Mouse (Mus musculus) ES-E14 (cell line): Measurements from ENCODE around the gene Pla2g15. TPM values are rescaled to one million over a fixed set of nuclear protein-coding genes. Genes with fewer than 3 reads are reported as not detected.
A peak's percentile ranks its signal among the peaks of the same experiment; 100 is the strongest.
"Not testable (repeated sequence)": the region's sequence is repeated elsewhere in the genome, so short reads cannot be mapped to it uniquely, and the experiment has no call there.

Experiments used
- DNase-seq: peaks from one replicate; pipeline ENCODE4 v3.0.0-alpha.2; 2013; ENCODE audit warnings: low read depth, low spot score
- H3K27ac ChIP-seq: 2 replicates; pipeline ENCODE4 v1.5.1; 2012; ENCODE audit warnings: low read depth, mild to moderate bottlenecking, low read length, moderate library complexity, mixed read lengths; ENCODE audit not compliant: poor library complexity, insufficient read depth, severe bottlenecking
- H3K36me3 ChIP-seq: 2 replicates; pipeline ENCODE4 v1.6.1; 2012; ENCODE audit warnings: mild to moderate bottlenecking, low read length, moderate library complexity, mixed read lengths; ENCODE audit not compliant: control insufficient read depth, poor library complexity, insufficient read depth, severe bottlenecking
- H3K4me1 ChIP-seq, 2 experiments: fragments of 150-350 bp in 1 of 2; sonication (generic) in 1 of 2; 2 replicates each; pipeline ENCODE4 v1.6.1; 2012; ENCODE audit warnings: low read length in 2 of 2, mild to moderate bottlenecking in 1 of 2, mixed read lengths in 1 of 2; ENCODE audit not compliant: control insufficient read depth in 2 of 2, insufficient read depth in 2 of 2, poor library complexity in 1 of 2
- H3K4me3 ChIP-seq, 2 experiments: fragments of 150-350 bp in 1 of 2; sonication (generic) in 1 of 2; 2 replicates each; pipeline ENCODE4 v1.5.1; 2012; ENCODE audit warnings: low read length in 2 of 2, low read depth in 1 of 2, mild to moderate bottlenecking in 1 of 2, mixed read lengths in 1 of 2; ENCODE audit not compliant: insufficient read depth in 1 of 2, poor library complexity in 1 of 2, severe bottlenecking in 1 of 2
- H3K9ac ChIP-seq: 2 replicates; pipeline ENCODE4 v1.6.1; 2012; ENCODE audit warnings: low read depth, mild to moderate bottlenecking, low read length, mixed read lengths; ENCODE audit not compliant: poor library complexity, insufficient read depth, severe bottlenecking
- H3K9me3 ChIP-seq: fragments of 150-350 bp; sonication (generic); 2 replicates; pipeline ENCODE4 v1.6.1; 2012; ENCODE audit warnings: low read depth, mild to moderate bottlenecking, low read length; ENCODE audit not compliant: control insufficient read depth, insufficient read depth
- CHD2 ChIP-seq: IDR thresholded peaks from 2 replicates; pipeline ENCODE4 v1.6.1; 2014; ENCODE audit warnings: mild to moderate bottlenecking, low read depth, low read length, inconsistent platforms
- HCFC1 ChIP-seq: IDR thresholded peaks from 2 replicates; pipeline ENCODE4 v1.6.1; 2012; ENCODE audit warnings: low read length, inconsistent platforms, borderline replicate concordance; ENCODE audit not compliant: insufficient read depth
- MAFK ChIP-seq: IDR thresholded peaks from 2 replicates; pipeline ENCODE4 v1.6.1; 2014; ENCODE audit warnings: mild to moderate bottlenecking, low read depth, low read length, inconsistent platforms; ENCODE audit not compliant: insufficient read depth
- ZC3H11A ChIP-seq: IDR thresholded peaks from 2 replicates; pipeline ENCODE4 v1.6.1; 2012; ENCODE audit warnings: low read depth, mild to moderate bottlenecking, inconsistent platforms, low read length, borderline replicate concordance
- ZNF384 ChIP-seq: IDR thresholded peaks from 2 replicates; pipeline ENCODE4 v1.6.1; 2012; ENCODE audit warnings: low read depth, low read length, inconsistent platforms
- in situ Hi-C, 2 experiments: fragments of 600-800 bp; cut with MboI; formaldehyde crosslinking; loops; one replicate each; pipeline ENCODE4 v1.15.1; 2025; ENCODE audit warnings: low sequenced_read_pairs in 2 of 2, inconsistent platforms in 1 of 2; ENCODE audit not compliant: unreplicated experiment in 2 of 2
- total RNA-seq: library from RNA; depleted of rRNA; stranded (reverse); fragments of 300-350 nt; gene quantifications from 2 replicates; pipeline ENCODE4 v1.2.3, GENCODE M21; 2012

Gene Pla2g15
- total RNA-seq, 1 experiment = 26.0 TPM

GRCm38 (mm10) chr8:106194062-106194461 lies 43.9 kb downstream of the Pla2g15 start:
- Histone ChIP-seq H3K4me3 (no peak overlapping the region), H3K27ac (no peak overlapping the region), H3K9me3 (no peaks in the 10 kb centered on the region), H3K36me3 (peaks cover 26% of the 10 kb centered on the region), H3K4me1 (no peaks in the 10 kb centered on the region), H3K9ac (no peak overlapping the region)
- in situ Hi-C loops = no loop called here
- no peak for DNase-seq
- no peak for TF ChIP-seq HCFC1
- TF ChIP-seq ZNF384 = no peak
- no peak for TF ChIP-seq CHD2
- no peak for TF ChIP-seq MAFK
- TF ChIP-seq ZC3H11A = no peak

GRCm38 (mm10) chr8:106198741-106199140 lies 48.5 kb downstream of the Pla2g15 start:
- DNase-seq = no peak
- Histone ChIP-seq H3K36me3 (peaks cover 40% of the 10 kb centered on the region), H3K27ac (no peak overlapping the region), H3K4me3 (no peak overlapping the region), H3K4me1 (no peaks in the 10 kb centered on the region), H3K9me3 (no peaks in the 10 kb centered on the region), H3K9ac (no peak overlapping the region)
- TF ChIP-seq HCFC1 (no peak), ZC3H11A (0 out of 2 replicates have a peak, but pooled peaks have one; percentile 21), ZNF384 (0 out of 2 replicates have a peak, but pooled peaks have one; percentile 47)
- in situ Hi-C loops = no loop called here

DNA sequence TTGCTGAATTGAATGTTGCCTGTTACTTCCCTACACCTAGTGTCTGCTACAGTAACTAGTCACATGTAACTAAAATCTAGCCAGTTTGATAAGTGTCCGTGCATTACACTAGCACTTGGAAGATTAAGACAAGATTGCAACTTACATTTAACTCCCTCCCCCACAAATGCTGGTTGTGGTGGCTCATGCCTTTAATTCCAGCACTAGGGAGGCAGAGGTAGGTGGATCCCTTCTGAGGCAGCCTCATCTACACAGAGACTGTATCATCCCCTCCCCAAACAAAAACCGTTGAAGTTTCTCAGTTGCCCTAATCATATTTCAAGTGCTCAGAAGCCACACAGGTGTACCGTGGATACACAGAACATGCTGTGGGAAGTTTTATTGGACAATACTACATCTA lies 49.4 kb downstream of the Pla2g15 start:
- H3K9me3 ChIP-seq, H3K9ac ChIP-seq, H3K4me1 ChIP-seq, H3K27ac ChIP-seq, H3K4me3 ChIP-seq, in situ Hi-C loops, DNase-seq: not testable (repeated sequence)
- peaks cover 45% of the 10 kb centered on the region for H3K36me3 ChIP-seq

DNA sequence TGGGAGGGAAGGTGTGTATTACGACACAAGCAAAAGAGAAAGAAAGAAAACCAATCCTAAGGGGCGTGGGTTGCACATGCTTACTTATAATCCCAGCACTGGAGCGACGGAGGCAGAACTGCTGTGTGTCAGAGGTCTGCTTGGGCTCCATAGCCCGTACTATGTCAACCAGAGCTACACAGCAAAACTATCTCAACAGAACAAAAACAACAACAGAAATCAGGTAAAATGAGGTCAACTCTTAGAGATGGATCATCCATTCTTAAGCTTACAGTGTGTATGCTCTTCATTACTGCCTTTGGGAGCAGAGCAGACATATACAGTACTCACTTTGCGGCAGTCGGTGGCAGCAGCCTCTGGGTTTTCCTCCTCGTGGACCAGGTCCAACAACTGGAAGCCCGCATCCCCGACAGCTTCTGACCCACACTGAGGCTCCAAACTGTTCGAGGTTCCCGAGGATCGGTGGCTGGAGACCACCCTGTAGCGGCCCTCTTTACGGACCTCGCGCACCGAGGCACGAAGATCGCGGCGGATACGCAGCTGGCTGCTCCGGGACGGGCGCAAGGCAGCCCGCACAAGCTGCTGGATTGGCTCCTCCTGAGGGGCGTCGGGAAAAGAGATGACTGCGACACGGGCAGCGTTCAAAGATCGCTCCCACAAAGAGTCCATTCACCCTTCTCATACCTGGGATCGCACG lies 60.0 kb downstream of the Pla2g15 start:
- peaks cover 2 to 5% of the 10 kb centered on the region in 2 experiments; a peak in 1 of 4 replicates for H3K4me1 ChIP-seq
- peak overlapping the region; percentile 96 for H3K9ac ChIP-seq
- no peaks in the 10 kb centered on the region for H3K9me3 ChIP-seq
- peak overlapping the region; percentile 86 to 90 for H3K4me3 ChIP-seq
- TF ChIP-seq ZC3H11A = no peak
- TF ChIP-seq MAFK = no peak
- TF ChIP-seq CHD2 = no peak
- TF ChIP-seq ZNF384 = no peak
- no peak for TF ChIP-seq HCFC1
- in situ Hi-C loops = no loop called here
- peak overlapping the region; percentile 70 for H3K27ac ChIP-seq
- H3K36me3 ChIP-seq = peaks cover 19% of the 10 kb centered on the region; the same call in 1 of the 2 replicates
- no peak for DNase-seq

DNA sequence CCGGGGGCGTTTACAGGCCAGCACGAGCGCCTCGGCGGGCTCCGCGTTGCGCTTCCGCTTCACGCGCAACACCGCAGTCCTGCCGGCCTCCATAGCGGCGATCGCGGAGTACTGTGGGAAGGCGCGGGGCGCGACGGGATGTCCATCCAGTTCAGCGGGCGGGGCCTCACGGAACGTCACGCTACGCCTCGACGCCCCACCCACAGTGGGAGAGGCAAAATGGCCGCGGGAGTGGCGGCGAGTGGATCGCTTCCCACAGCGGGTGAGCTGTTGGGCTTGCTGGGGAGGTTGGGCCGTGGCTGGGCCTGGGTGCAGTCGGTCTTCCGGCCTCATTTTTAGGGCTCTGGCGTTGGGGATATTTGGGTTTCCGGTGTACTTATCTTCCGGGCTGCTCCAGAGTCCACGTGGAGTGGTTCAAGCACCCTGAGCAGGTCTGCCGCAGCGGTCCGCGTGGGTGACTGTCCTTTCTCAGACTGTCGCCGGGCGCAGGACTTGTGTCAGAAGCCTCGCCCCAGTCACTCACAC lies 60.7 kb downstream of the Pla2g15 start, which contains the start of the genes Slc7a6os and Prmt7:
Gene Slc7a6os (minus strand): TSS at position 115 of the 525 bp plus-strand sequence.
Gene Prmt7 (plus strand): TSS at position 116 of the 525 bp plus-strand sequence.
- H3K27ac ChIP-seq = peak within 1 kb of the TSS; percentile 70
- no peak for TF ChIP-seq ZC3H11A
- peak; percentile 44; the same call in 1 of the 2 replicates for TF ChIP-seq HCFC1
- TF ChIP-seq ZNF384 = no peak
- no peak for TF ChIP-seq MAFK
- no peak for TF ChIP-seq CHD2
- peaks cover 22% of the 10 kb centered on the region; the same call in 1 of the 2 replicates for H3K36me3 ChIP-seq
- in situ Hi-C loops = no loop called here
- H3K4me1 ChIP-seq = peaks cover 2 to 5% of the 10 kb centered on the region in 2 experiments; a peak in 1 of 4 replicates
- peak within 1 kb of the TSS; percentile 86 to 90 for H3K4me3 ChIP-seq
- peak; percentile 86 for DNase-seq
- H3K9me3 ChIP-seq = no peaks in the 10 kb centered on the region
- peak within 1 kb of the TSS; percentile 96 for H3K9ac ChIP-seq
